Mouse (Mus musculus) erythroblast, embryonic 14.5 days (primary cell): ENCODE results near the gene Ruvbl2. TPM values are rescaled to one million over a fixed set of nuclear protein-coding genes. Genes with fewer than 3 reads are reported as not detected.

Experiments
- H3K27me3 ChIP-seq: 2 replicates; pipeline ENCODE4 v1.6.1; 2012; ENCODE audit warnings: inconsistent platforms; ENCODE audit not compliant: control insufficient read depth
- H3K36me3 ChIP-seq: 2 replicates; pipeline ENCODE4 v1.6.1; 2012; ENCODE audit warnings: mild to moderate bottlenecking, inconsistent platforms; ENCODE audit not compliant: control insufficient read depth
- H3K4me1 ChIP-seq: 2 replicates; pipeline ENCODE4 v1.6.1; 2012; ENCODE audit warnings: inconsistent platforms; ENCODE audit not compliant: control insufficient read depth
- H3K4me3 ChIP-seq: replicated peaks from 2 replicates; pipeline ENCODE3; 2012; ENCODE audit warnings: moderate library complexity, mild to moderate bottlenecking, inconsistent platforms
- H3K9me3 ChIP-seq: 2 replicates; pipeline ENCODE4 v1.6.1; 2012; ENCODE audit warnings: low read length, inconsistent platforms, mixed read lengths; ENCODE audit not compliant: control insufficient read depth
- GATA1 ChIP-seq: IDR thresholded peaks from 2 replicates; pipeline ENCODE4 v1.6.1; 2012; ENCODE audit warnings: low read length, inconsistent platforms, mixed read lengths
- TAL1 ChIP-seq: IDR thresholded peaks from 3 replicates; pipeline ENCODE4 v1.6.1; 2012; ENCODE audit warnings: low read length, inconsistent platforms, mixed read lengths
- polyA plus RNA-seq: library from polyadenylated mRNA; stranded (reverse); fragments of >175 nt; gene quantifications from 2 replicates; pipeline ENCODE4 v1.2.3, GENCODE M21; 2012

Ruvbl2 gene
- polyA plus RNA-seq, 1 experiment: 15.2 TPM

DNA sequence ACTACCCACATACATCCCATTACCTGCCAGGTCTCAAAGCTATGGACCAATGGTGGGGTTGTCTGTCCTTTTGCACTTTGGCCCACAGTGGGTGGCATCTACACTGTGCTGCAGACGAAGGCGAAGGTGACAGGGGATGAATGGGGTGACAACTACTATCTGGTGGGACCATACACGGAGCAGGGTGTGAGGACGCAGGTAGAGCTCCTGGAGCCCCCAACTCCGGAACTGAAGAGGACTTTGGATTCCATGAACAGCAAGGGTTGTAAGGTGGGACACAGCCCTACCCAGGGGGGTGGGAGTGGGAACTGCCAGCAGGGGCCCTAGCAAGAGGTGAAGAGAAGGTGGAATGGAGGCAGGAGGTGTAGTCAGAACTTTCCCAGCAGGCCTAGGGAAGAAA is 1.5 kb downstream of the Ruvbl2 start:
- Histone ChIP-seq H3K4me3 (no peak overlapping the region), H3K9me3 (no peaks in the 10 kb centered on the region), H3K27me3 (peaks cover 11% of the 10 kb centered on the region), H3K36me3 (peaks cover 14% of the 10 kb centered on the region), H3K4me1 (peaks cover 36% of the 10 kb centered on the region)
- TF ChIP-seq GATA1 (no peak), TAL1 (no peak)

DNA sequence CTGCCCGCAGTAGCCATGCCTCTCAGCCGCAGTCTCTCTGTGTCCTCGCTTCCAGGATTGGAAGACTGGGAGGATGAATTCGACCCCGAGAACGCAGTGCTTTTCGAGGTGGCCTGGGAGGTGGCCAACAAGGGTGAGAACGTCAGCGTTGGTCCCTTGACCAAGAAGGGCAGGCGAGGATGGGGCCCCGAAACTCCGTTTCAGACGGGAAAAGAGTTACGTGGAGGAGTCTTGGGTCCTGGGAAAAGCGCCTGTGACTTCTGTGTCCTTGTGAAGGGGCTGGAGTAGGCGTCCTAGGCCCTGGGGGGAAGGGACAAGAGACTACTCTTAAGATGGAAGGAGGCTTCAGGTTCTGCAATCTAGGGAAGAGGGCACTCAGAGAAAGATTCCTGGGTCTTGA is 2.9 kb downstream of the Ruvbl2 start:
- peaks cover 50% of the 10 kb centered on the region for H3K4me1 ChIP-seq
- H3K36me3 ChIP-seq: peaks cover 28% of the 10 kb centered on the region
- no peaks in the 10 kb centered on the region for H3K9me3 ChIP-seq
- TF ChIP-seq TAL1: no peak
- no peak for TF ChIP-seq GATA1
- peak overlapping the region; percentile 85 for H3K4me3 ChIP-seq
- H3K27me3 ChIP-seq: peaks cover 11% of the 10 kb centered on the region

DNA sequence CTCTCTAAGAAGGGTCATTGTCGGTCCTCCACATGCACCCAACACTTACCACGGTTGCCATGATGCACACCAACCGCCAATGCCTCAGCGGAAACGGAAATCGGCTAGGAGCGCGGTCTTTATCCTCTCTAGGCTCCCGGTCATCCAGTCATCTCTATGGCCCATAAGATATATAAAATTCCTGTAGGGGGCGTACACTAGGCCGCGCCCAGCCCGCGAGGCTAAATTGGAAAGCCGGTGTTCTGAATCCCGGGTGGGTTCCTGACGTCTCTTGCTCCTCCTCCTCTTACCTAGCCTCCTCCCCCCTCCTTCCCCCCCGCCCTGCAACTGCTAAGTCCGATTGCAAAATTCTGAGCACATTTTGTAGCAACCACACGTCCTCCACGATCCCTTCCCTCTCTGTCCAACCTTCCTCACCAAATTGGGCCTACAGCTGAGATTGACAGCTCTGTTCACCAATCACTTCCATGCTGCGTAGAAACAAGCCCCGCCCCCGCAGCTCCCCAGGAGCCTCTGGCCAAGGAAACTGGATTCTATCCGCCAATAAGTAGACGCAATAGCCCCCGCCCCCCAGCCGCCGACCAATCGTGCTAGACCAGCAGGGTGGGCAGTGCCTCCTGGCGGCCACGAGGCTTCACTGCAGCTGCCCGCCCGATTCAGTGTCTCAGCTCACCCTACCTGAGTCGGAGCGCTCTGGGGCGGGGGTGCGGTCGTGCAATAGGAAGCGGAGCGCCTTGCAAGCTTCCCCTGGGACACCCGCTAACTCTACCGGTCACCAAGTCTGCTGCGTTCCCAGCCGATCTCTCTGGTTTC is 3.5 kb downstream of the Ruvbl2 start, which contains the start of gene Gys1:
Gene Gys1, plus strand, starts transcription at position 642 of the 813 bp plus-strand sequence.
- TF ChIP-seq TAL1: no peak
- Histone ChIP-seq H3K9me3 (no peaks in the 10 kb centered on the region), H3K4me1 (peaks cover 53% of the 10 kb centered on the region), H3K27me3 (peaks cover 11% of the 10 kb centered on the region), H3K4me3 (peak within 1 kb of the TSS; percentile 85), H3K36me3 (peaks cover 35% of the 10 kb centered on the region)

DNA sequence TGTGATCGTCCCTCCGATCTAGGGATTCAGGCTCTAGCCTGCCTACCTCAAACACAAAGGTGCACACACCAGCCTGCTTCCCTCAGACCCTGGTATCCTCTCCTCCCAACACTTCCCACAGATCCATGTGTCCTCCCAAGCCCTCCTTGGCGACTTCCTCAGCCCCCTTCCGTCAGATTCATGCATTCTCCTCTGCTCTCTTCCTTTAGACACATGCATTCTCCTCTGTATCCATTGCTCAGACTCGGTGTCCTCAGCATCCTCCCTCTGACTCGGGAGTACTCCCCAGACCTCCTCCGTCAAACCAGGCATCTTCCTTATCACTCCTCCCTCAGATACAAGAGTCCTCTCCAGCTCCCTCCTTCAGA is 4.1 kb downstream of the Ruvbl2 start:
- Histone ChIP-seq H3K9me3 (no peaks in the 10 kb centered on the region), H3K27me3 (peaks cover 11% of the 10 kb centered on the region), H3K4me1 (peaks cover 53% of the 10 kb centered on the region), H3K4me3 (peak overlapping the region; percentile 85), H3K36me3 (peaks cover 41% of the 10 kb centered on the region)
- TF ChIP-seq GATA1 (no peak), TAL1 (no peak)

DNA sequence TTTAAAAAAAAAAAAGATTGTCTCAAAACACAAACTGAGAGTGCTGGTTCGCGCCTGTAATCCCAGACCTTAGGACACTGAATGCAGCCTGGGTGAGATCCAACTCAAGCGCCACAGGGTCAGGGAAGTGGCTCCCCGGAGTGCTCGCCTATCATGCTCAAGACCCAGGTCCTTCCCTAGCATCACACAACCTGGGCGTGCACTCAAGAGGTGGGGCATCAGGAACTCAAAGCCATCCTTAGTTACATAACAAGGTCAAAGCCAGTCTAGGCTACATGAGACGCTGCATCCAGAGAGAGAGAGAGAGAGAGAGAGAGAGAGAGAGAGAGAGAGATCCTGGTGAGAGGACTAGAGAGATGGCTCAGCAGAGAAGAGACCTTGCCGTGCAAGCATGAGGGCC is 11.3 kb downstream of the Ruvbl2 start:
- H3K36me3 ChIP-seq: peaks cover 98% of the 10 kb centered on the region
- H3K27me3 ChIP-seq: no peaks in the 10 kb centered on the region
- H3K9me3 ChIP-seq: no peaks in the 10 kb centered on the region
- TF ChIP-seq TAL1: no peak
- TF ChIP-seq GATA1: no peak
- H3K4me1 ChIP-seq: peaks cover 17% of the 10 kb centered on the region
- no peak overlapping the region for H3K4me3 ChIP-seq

DNA sequence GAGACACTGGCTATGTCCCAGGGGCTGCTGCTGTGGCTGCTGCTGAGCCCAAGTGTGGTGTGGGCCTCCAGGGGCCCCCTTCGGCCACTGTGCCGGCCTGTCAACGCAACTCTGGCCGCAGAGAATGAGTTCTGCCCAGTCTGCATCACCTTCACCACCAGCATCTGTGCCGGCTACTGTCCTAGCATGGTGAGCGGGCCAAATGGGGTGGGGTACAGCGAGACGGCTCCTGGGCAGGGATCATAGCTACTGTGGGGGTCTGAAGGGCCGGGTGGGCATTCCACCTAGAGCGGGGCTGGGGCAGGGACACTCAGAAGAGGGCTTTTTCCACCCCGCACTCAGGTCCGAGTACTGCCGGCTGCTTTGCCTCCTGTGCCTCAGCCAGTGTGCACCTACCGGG is 16.7 kb downstream of the Ruvbl2 start:
- Histone ChIP-seq H3K36me3 (peaks cover 56% of the 10 kb centered on the region), H3K4me1 (no peaks in the 10 kb centered on the region), H3K4me3 (no peak overlapping the region), H3K27me3 (peaks cover 39% of the 10 kb centered on the region), H3K9me3 (no peaks in the 10 kb centered on the region; the same call in 1 of the 2 replicates)
- no peak for TF ChIP-seq GATA1
- TF ChIP-seq TAL1: no peak

DNA sequence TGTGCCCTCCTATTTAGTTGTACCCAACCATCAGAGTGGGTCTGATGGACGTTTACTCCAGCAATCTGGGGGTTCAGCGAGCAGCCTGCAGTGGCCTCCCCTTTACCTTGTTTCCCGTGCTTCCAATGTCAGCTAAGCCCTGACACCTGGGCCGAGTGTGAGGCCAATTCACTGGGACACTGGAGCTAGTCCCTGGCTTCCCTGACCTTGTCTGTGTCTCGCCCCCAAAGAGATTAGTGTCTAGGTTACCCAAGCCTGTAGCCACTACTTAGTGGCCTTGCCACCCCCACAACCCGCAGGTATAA is 17.3 kb downstream of the Ruvbl2 start, which contains the start of gene Lhb:
Gene Lhb, plus strand, starts transcription at position 206 of the 305 bp plus-strand sequence.
- H3K9me3 ChIP-seq: peaks cover 1% of the 10 kb centered on the region; the same call in 1 of the 2 replicates
- peaks cover 45% of the 10 kb centered on the region for H3K27me3 ChIP-seq
- H3K4me3 ChIP-seq: no peak within 1 kb of the TSS
- peaks cover 51% of the 10 kb centered on the region for H3K36me3 ChIP-seq
- H3K4me1 ChIP-seq: no peaks in the 10 kb centered on the region
- TF ChIP-seq GATA1: no peak
- no peak for TF ChIP-seq TAL1

DNA sequence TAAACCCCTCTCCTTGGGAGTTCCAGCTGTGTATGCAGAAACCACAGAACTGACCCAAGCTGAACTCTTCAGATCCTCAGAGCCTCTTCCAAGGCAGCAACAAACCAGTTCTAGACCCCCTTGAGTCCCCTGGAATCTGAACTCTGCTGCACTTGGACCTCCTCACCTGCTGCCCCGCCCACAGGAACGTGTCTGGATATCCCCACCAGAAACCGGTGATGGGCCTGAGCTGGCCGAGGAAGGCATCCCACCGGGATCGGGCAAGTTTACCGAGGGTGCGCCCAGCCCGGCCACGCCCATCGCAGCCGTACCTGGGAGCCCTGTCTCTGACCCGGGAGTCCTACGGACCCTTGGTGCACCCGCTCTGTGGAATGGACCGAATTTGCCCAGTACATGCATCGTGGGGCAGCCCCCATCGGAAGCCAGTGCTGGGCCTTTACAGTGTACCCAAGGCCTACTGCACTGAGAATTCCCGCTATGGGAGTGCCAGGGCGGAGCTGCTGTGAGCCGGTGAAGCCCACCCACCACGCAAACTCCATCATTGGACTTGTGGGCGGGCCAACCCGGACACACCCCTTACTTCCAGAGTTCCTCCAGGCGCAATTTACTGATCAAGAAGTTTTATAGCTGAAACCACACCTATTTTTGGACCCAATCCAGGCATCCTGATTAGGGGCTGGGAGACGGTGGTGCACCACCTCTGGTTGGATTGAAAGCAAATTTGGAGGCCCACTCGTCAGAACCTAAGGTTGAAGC is 17.9 kb downstream of the Ruvbl2 start:
- H3K4me3 ChIP-seq: no peak overlapping the region
- no peaks in the 10 kb centered on the region for H3K4me1 ChIP-seq
- peaks cover 51% of the 10 kb centered on the region for H3K27me3 ChIP-seq
- TF ChIP-seq GATA1: no peak
- no peak for TF ChIP-seq TAL1
- peaks cover 46% of the 10 kb centered on the region for H3K36me3 ChIP-seq
- H3K9me3 ChIP-seq: peaks cover 2% of the 10 kb centered on the region; the same call in 1 of the 2 replicates

DNA sequence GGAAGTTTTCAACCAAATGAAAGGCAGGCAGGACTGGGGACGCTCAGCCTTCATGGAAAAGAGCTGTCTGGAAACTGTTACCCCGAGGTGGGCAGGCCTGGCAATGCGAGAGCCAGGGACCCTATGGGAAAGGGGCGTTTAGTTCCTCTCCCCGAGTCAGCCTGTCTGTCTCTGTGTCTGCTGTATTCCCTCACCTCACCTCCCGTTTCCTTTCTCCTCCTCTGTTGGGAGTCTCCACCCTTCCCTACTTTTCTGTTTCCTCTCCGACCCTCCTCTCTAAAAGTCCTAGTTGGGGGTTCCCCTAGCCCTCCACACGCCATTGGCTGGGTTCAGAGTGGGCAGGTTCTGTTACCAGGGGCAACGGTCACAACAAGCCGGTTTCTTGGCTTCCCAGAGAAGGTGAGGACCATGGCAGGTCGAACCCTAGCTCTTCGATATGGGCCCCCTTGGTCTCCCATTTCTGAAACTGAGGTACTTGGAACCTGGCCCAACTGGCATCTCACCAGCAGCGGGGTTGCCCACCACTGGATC is 19.9 kb downstream of the Ruvbl2 start:
- H3K4me3 ChIP-seq: no peak overlapping the region
- peaks cover 71% of the 10 kb centered on the region for H3K27me3 ChIP-seq
- peaks cover 10% of the 10 kb centered on the region for H3K4me1 ChIP-seq
- no peak for TF ChIP-seq GATA1
- no peak for TF ChIP-seq TAL1
- peaks cover 25% of the 10 kb centered on the region for H3K36me3 ChIP-seq
- peaks cover 6% of the 10 kb centered on the region; the same call in 1 of the 2 replicates for H3K9me3 ChIP-seq
